Mouse (Mus musculus): ENCODE results near the gene Adra2a.

GRCm38 (mm10) chr19:54039441-54039840 is 4.5 kb upstream of the Adra2a start:
- no peak for TF ChIP-seq CTCF (IDR thresholded peaks at IDR 0.05; ENCODE audit: control insufficient read depth, insufficient read depth, low read length)
- no peak for TF ChIP-seq POLR2A (IDR thresholded peaks at IDR 0.05; ENCODE audit: borderline replicate concordance, control insufficient read depth, low read depth, low read length)

All from bone marrow, adult 2 months (tissue).